Comparison of ENCODE assay signal across 27 mouse cellular contexts in genomic region chr2:165207086-165207485, GRCm38 (mm10). TPM values are rescaled to one million over a fixed set of nuclear protein-coding genes. Genes with fewer than 3 reads are reported as not detected.
"Had no signal": no experiment of that assay in that cellular context is flagged by ENCODE, and none has a peak within 500 bp of the region (broad histone marks: within the 10 kb centered on the region; RNA-seq: fewer than 3 reads in every experiment).

No protein-coding gene starts in this region.

- DNase-seq: gastrocnemius, adult 2 months; gastrocnemius, postnatal 10 days; gastrocnemius, postnatal 25 days; heart, adult 11 months; heart, adult 2 months; heart, postnatal 14 days; heart, postnatal 36 days; kidney, adult 11 months; kidney, adult 2 months; kidney, postnatal 10 days; kidney, postnatal 25 days; kidney, postnatal 4 days; left cerebral cortex, postnatal 4 days had no signal

- H3K9me3 ChIP-seq: heart, embryonic 13.5 days; heart, embryonic 15.5 days; hindbrain, embryonic 13.5 days; hindbrain, embryonic 15.5 days; limb, embryonic 13.5 days; limb, embryonic 15.5 days; liver, embryonic 12.5 days had no signal

- H3K36me3 ChIP-seq: heart, embryonic 13.5 days; heart, embryonic 15.5 days; hindbrain, embryonic 13.5 days; hindbrain, embryonic 15.5 days; limb, embryonic 13.5 days; limb, embryonic 15.5 days; liver, embryonic 12.5 days had no signal

- H3K4me3 ChIP-seq: gastrocnemius, adult 2 months; heart, adult 2 months; heart, embryonic 13.5 days; heart, embryonic 15.5 days; hindbrain, embryonic 13.5 days; hindbrain, embryonic 15.5 days; layer of hippocampus, adult 2 months; limb, embryonic 13.5 days; limb, embryonic 15.5 days; liver, embryonic 12.5 days had no signal

- H3K4me2 ChIP-seq: heart, embryonic 11.5 days; heart, embryonic 13.5 days; heart, embryonic 15.5 days; hindbrain, embryonic 13.5 days; hindbrain, embryonic 15.5 days; limb, embryonic 13.5 days; limb, embryonic 15.5 days; liver, embryonic 12.5 days had no signal

- H3K27ac ChIP-seq: gastrocnemius, adult 2 months; heart, adult 2 months; heart, embryonic 13.5 days; heart, embryonic 15.5 days; hindbrain, embryonic 13.5 days; hindbrain, embryonic 15.5 days; hindbrain, postnatal 0 days; layer of hippocampus, adult 2 months; limb, embryonic 13.5 days; limb, embryonic 15.5 days; liver, embryonic 12.5 days; liver, embryonic 14.5 days had no signal

- H3K9ac ChIP-seq: heart, embryonic 13.5 days; heart, embryonic 15.5 days; hindbrain, embryonic 13.5 days; hindbrain, embryonic 15.5 days; limb, embryonic 13.5 days; limb, embryonic 15.5 days; liver, embryonic 12.5 days; liver, embryonic 14.5 days had no signal

RNA-seq across cellular contexts. Expression of gene Cdh22, which starts 27.6 kb away (rescaled TPM):
- total RNA-seq: hematopoietic stem cell, adult 5-6 weeks; liver, adult 2 months had no signal
- polyA plus RNA-seq: gonadal fat pad, adult 2 months; liver, adult 2 months had no signal
